Mouse (Mus musculus): ENCODE measurements around the gene Ctse.

Gene Ctse

DNA sequence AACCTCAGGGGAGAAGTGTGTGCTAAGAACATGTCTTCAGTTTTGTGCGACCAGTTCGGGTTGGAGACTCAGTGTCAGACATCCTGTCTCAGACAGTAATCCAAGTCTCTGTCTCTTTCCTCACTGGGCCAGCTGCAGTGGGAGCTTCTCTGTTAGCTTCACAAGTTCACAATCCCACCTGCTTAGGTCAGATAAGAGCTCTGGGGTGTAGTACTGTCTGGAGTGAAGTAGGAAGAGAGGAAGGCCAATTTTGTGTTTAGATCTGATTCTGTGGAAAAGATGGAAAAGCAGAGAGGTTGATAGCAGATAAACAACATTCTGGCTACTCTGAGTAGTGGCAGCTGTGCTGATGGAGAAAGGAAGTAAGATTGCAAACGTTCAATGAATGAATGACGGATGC, 61.5 kb downstream of the Ctse start:
- CTCF ChIA-PET, result no interaction called here

GRCm38 (mm10) chr1:131700447-131700846, 62.3 kb downstream of the Ctse start:
- CTCF ChIA-PET, result interaction anchor here (0.8 kb wide), 1 partner anchor 114 kb away, joined by 3 read pairs; no protein-coding TSS in a partner anchor

DNA sequence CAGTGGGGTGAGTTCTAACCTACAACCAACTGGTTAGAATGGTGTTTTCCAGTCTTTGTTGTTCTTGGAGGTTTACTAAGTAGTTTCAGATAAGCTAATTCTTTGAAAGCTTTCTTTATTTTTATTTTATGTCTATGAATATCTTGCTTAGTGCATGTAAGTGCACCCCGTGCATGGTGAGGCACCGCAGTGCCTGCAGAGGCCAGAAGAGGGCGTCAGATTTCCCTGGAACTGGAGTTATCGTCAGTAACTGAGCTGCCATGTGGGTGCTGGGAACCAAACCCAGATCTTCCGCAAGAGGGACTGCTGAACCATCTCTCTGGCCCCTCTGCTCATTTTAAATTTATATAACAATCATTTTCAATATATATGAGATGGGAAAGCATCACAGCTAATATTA, 63.3 kb downstream of the Ctse start:
- CTCF ChIA-PET, result no interaction called here

DNA sequence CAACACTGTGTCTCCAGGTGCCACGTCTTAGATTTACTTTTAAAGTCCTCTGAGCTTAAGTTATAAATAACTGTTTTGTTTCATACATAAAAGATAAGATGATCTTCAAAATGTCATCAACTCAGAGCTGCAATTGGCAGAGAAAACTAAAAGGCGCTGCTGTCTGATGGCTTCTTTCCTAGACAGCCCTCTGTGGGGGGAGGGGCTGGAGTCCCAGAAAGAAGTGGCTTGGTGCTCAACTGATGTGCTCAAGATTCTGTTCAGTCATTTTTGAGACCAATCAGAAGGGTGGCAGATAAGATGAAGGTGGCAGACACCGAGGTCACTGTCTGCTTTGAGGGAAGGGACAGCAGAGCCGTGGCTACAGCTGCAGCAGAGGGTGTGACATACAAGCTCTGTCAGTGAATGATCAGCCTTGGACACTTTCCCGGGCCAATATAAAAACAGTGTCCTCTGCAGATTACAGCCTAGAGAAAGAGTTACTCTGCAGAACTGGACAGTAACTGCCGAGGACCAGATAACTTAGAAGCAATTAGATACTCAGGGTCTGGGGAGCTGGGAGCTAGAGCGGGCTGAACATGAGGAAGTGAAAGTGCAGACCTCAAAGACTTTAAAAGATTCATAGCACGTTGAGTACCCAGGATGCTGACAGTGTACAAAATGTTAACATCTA, 64.1 kb downstream of the Ctse start:
- CTCF ChIA-PET, result no interaction called here

DNA sequence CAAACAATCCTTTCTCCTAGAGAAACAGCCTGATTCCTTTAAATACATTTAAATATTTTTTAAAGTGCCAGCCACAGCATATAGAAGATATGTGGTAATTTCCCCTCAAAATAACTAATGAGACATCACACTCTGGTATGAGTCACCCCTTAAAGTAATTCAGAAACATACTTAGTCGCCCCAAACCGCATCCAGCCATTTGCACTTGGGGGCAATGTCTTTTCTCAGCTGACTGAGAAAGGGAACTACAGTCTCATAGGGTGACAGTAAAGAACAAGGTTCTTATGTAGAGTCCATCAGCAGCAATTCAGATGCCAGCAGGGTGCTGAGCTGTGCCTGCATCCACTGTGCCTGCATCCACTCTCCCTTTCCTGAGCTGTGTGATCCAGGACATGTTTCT, 65.4 kb downstream of the Ctse start:
- CTCF ChIA-PET, result interaction anchor here (1.1 kb wide), 1 partner anchor 9 kb away, joined by 13 read pairs; no protein-coding TSS in a partner anchor

DNA sequence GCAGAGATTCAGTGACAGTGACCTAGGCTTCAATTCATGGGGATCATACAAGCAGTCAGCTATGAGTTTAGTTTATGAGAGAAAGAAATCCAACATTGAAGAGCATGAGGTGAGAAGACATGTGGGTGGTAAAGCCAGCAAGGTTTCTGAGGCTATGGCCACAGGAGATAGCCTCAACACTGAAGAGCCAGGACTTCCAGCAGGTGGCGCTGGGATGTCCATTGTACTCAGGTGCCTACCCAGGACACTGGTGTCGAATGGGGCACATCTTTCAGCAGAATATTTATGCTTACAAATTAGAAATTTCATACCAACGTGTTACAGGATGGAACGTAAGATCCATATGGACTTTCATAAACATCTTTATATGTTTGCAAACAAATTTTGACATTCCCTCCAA, 70.2 kb downstream of the Ctse start:
- CTCF ChIA-PET, result interaction anchor here (1.3 kb wide), 1 partner anchor 55 kb away, joined by 4 read pairs; no protein-coding TSS in a partner anchor

GRCm38 (mm10) chr1:131711518-131711917, 73.4 kb downstream of the Ctse start:
- CTCF ChIA-PET, result no interaction called here

GRCm38 (mm10) chr1:131712386-131712785, 74.3 kb downstream of the Ctse start:
- CTCF ChIA-PET, result interaction anchor here (0.6 to 1.1 kb wide), 2 partner anchors 8 to 381 kb away, joined by 4 to 13 read pairs; no protein-coding TSS in a partner anchor

- CTCF ChIA-PET, result interaction anchor here (0.6 kb wide), 3 partner anchors 39 to 523 kb away, joined by 3 to 5 read pairs (median 3); no protein-coding TSS in a partner anchor
Measured at GRCm38 (mm10) chr1:131714388-131715337, 76.6 kb downstream of the Ctse start.

GRCm38 (mm10) chr1:131718952-131719694, 81.0 kb downstream of the Ctse start:
- CTCF ChIA-PET, result no interaction called here

GRCm38 (mm10) chr1:131721989-131722388, 83.9 kb downstream of the Ctse start:
- CTCF ChIA-PET, result interaction anchor here (1.0 kb wide), 1 partner anchor 13 kb away, joined by 5 read pairs; no protein-coding TSS in a partner anchor

DNA sequence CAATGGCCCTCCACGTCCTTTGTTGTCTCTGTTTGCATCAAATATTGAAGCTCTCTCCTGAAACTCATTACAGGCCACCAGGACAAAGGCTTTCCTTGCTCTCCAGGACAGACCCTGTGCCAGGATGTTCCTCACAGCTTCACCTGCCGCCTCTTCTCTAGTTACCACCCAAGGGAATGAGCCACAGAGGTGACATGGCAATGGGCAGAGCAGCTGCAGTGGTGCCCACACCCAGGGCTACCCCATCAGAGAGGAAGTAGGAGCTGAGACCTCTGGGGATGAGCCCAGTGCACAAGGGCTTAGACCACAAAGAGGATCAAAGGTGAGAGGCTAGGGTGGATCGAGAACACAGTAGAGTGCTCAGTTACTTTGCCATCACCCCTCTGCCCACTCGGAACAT, 85.4 kb downstream of the Ctse start:
- CTCF ChIA-PET, result no interaction called here
